Mouse (Mus musculus) intestine, embryonic 16.5 days (tissue): Measurements from ENCODE around the gene Ptcra. TPM values are rescaled to one million over a fixed set of nuclear protein-coding genes. Genes with fewer than 3 reads are reported as not detected.
A peak's percentile ranks its signal among the peaks of the same experiment; 100 is the strongest.

ENCODE experiments used
- ATAC-seq: fragments of 200-750 bp; cut with Nextera tagmentation; 2 replicates; pipeline ENCODE4 v1.8.0; 2017; ENCODE audit warnings: moderate TSS enrichment, moderate library complexity
- H3K27ac ChIP-seq: fragments of 300-500 bp; sonication (generic); 2 replicates; pipeline ENCODE4 v1.5.1; 2014; ENCODE audit warnings: mild to moderate bottlenecking, low read length
- H3K27me3 ChIP-seq: fragments of 300-500 bp; sonication (generic); replicated peaks from 2 replicates; pipeline ENCODE4 v1.6.1; 2014; ENCODE audit warnings: low read length, control low read depth, mixed read lengths; ENCODE audit not compliant: control insufficient read depth, insufficient read depth
- H3K36me3 ChIP-seq: fragments of 300-500 bp; sonication (generic); 2 replicates; pipeline ENCODE4 v1.6.1; 2014; ENCODE audit warnings: low read length, control low read depth; ENCODE audit not compliant: control insufficient read depth, insufficient read depth
- H3K4me1 ChIP-seq: fragments of 300-500 bp; sonication (generic); 2 replicates; pipeline ENCODE4 v1.6.1; 2014; ENCODE audit warnings: low read length, control low read depth, mixed read lengths; ENCODE audit not compliant: control insufficient read depth, insufficient read depth
- H3K4me2 ChIP-seq: fragments of 300-500 bp; sonication (generic); 2 replicates; pipeline ENCODE4 v1.6.1; 2014; ENCODE audit warnings: low read depth, low read length, control low read depth
- H3K4me3 ChIP-seq: fragments of 300-500 bp; sonication (generic); 2 replicates; pipeline ENCODE4 v1.5.1; 2014; ENCODE audit warnings: mild to moderate bottlenecking, low read length
- H3K9ac ChIP-seq: fragments of 300-500 bp; sonication (generic); 2 replicates; pipeline ENCODE4 v1.6.1; 2014; ENCODE audit warnings: low read depth, low read length
- H3K9me3 ChIP-seq: fragments of 300-500 bp; sonication (generic); 2 replicates; pipeline ENCODE4 v1.6.1; 2016; ENCODE audit warnings: low read length, control low read depth; ENCODE audit not compliant: control insufficient read depth
- WGBS: fragments of 180-500 bp; shearing (Covaris S2); extraction: QIAGEN DNeasy Blood & Tissue Kit; methylation state at CpG from one replicate; pipeline ENCODE4 v1.1.7; 2014; 5-methylcytosine and 5-hydroxymethylcytosine counted together
- polyA plus RNA-seq: library from polyadenylated mRNA; unstranded; fragments of >200 nt; fragmentation: Nextera tagmentation; extraction: Ambion mirVana; gene quantifications from 2 replicates; pipeline ENCODE4 v1.2.1, GENCODE M21; 2015

Gene Ptcra
- polyA plus RNA-seq, 1 experiment from 2014 or later = 0.37 TPM

- H3K27me3 ChIP-seq = no peaks in the 10 kb centered on the region
- ATAC-seq = peak; percentile 99
- H3K9me3 ChIP-seq = no peaks in the 10 kb centered on the region
- H3K9ac ChIP-seq = peak within 1 kb of the TSS; percentile 69
- peak within 1 kb of the TSS; percentile 88 for H3K27ac ChIP-seq
- WGBS = under 1% methylated on average over 58 of the region's 58 CpGs
- H3K4me1 ChIP-seq = peaks cover 11% of the 10 kb centered on the region
- H3K4me3 ChIP-seq = peak within 1 kb of the TSS; percentile 75
- 0 out of 2 replicates have a peak, but pooled peaks cover 2% of the 10 kb centered on the region for H3K36me3 ChIP-seq
- peak within 1 kb of the TSS; percentile 68 for H3K4me2 ChIP-seq
Observed at GRCm38 (mm10) chr17:46751794-46752556, 11.5 kb downstream of the Ptcra start, which contains the start of gene Cnpy3. Cnpy3 (minus strand) TSS chr17:46752214.

GRCm38 (mm10) chr17:46751056-46751793 lies 12.3 kb downstream of the Ptcra start:
- peak overlapping the region; percentile 88 for H3K27ac ChIP-seq
- peak overlapping the region; percentile 75 for H3K4me3 ChIP-seq
- 0 out of 2 replicates have a peak, but pooled peaks cover 4% of the 10 kb centered on the region for H3K36me3 ChIP-seq
- peak; percentile 46 for ATAC-seq
- peak overlapping the region; percentile 68 for H3K4me2 ChIP-seq
- no peaks in the 10 kb centered on the region for H3K27me3 ChIP-seq
- WGBS = 17% methylated on average over 16 of the region's 16 CpGs
- peak overlapping the region; percentile 69 for H3K9ac ChIP-seq
- peaks cover 11% of the 10 kb centered on the region for H3K4me1 ChIP-seq
- H3K9me3 ChIP-seq = no peaks in the 10 kb centered on the region

GRCm38 (mm10) chr17:46750580-46750979 lies 12.9 kb downstream of the Ptcra start:
- H3K36me3 ChIP-seq = peaks cover 4% of the 10 kb centered on the region; the same call in 1 of the 2 replicates
- peak overlapping the region; percentile 75; the same call in 1 of the 2 replicates for H3K4me3 ChIP-seq
- H3K27ac ChIP-seq = no peak overlapping the region
- no peak for ATAC-seq
- H3K27me3 ChIP-seq = no peaks in the 10 kb centered on the region
- H3K4me1 ChIP-seq = peaks cover 11% of the 10 kb centered on the region
- H3K9ac ChIP-seq = no peak overlapping the region
- no peaks in the 10 kb centered on the region for H3K9me3 ChIP-seq
- peak overlapping the region; percentile 68 for H3K4me2 ChIP-seq
- WGBS = 87% methylated on average over 4 of the region's 4 CpGs

- Histone ChIP-seq H3K4me2 (no peak overlapping the region), H3K9me3 (no peaks in the 10 kb centered on the region), H3K4me1 (peaks cover 11% of the 10 kb centered on the region), H3K4me3 (no peak overlapping the region), H3K36me3 (peaks cover 4% of the 10 kb centered on the region; the same call in 1 of the 2 replicates), H3K9ac (no peak overlapping the region), H3K27ac (no peak overlapping the region), H3K27me3 (no peaks in the 10 kb centered on the region)
- ATAC-seq = no peak
- 87% methylated on average over 5 of the region's 5 CpGs for WGBS
Observed at GRCm38 (mm10) chr17:46749282-46749681, 14.2 kb downstream of the Ptcra start.

DNA sequence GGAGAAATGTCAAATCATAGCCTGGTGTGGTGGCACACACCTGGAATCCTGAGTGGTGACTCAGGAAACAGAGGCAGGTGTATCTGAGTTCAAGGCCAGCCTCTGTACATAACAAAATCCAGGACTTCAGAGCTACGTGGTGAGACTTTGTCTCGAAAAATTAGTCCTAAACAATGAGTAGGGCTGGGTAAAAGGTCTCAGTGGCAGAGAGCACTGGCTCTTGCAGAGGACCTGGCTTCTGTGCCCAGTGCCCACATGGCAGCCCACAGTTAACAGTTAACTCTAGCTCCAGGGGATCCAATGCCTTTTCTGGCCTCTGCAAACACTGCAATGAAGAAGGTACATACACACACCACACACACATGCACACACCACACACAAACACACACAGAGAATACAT lies 15.7 kb downstream of the Ptcra start:
- H3K4me2 ChIP-seq = no peak overlapping the region
- H3K4me1 ChIP-seq = peaks cover 11% of the 10 kb centered on the region
- no peak overlapping the region for H3K4me3 ChIP-seq
- H3K36me3 ChIP-seq = peaks cover 4% of the 10 kb centered on the region; the same call in 1 of the 2 replicates
- WGBS = 80% methylated on average over 2 of the region's 2 CpGs
- no peak overlapping the region for H3K9ac ChIP-seq
- no peaks in the 10 kb centered on the region for H3K27me3 ChIP-seq
- H3K27ac ChIP-seq = no peak overlapping the region
- H3K9me3 ChIP-seq = no peaks in the 10 kb centered on the region
- no peak for ATAC-seq

DNA sequence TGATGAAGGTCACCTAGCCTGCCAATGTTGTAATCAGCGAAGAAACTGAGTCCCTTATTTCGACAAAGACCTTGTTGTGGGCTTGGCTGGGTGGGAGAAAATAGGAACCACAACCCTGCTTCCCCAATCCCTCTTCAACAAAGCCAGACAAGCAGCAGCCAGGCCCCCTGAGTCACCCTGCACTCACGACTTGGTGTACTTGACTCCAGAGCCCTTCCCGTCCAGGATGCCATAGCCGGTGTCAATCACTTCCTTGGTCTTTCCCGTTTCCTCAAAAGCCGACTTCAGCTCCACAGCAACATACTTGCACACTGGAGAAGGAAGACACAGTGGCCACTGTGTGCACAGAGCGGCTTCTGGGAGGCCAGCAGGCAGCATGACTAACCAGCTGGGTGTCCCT lies 16.3 kb downstream of the Ptcra start:
- peaks cover 6% of the 10 kb centered on the region for H3K4me1 ChIP-seq
- no peak overlapping the region for H3K4me3 ChIP-seq
- no peak overlapping the region for H3K9ac ChIP-seq
- no peak overlapping the region for H3K4me2 ChIP-seq
- no peak overlapping the region for H3K27ac ChIP-seq
- WGBS = 87% methylated on average over 8 of the region's 8 CpGs
- peaks cover 4% of the 10 kb centered on the region; the same call in 1 of the 2 replicates for H3K36me3 ChIP-seq
- H3K27me3 ChIP-seq = no peaks in the 10 kb centered on the region
- ATAC-seq = no peak
- no peaks in the 10 kb centered on the region for H3K9me3 ChIP-seq

- Histone ChIP-seq H3K9me3 (no peaks in the 10 kb centered on the region), H3K27me3 (no peaks in the 10 kb centered on the region), H3K4me3 (no peak overlapping the region), H3K4me2 (no peak overlapping the region), H3K9ac (no peak overlapping the region), H3K36me3 (peaks cover 7% of the 10 kb centered on the region; the same call in 1 of the 2 replicates), H3K4me1 (no peaks in the 10 kb centered on the region), H3K27ac (no peak overlapping the region)
- ATAC-seq = no peak
- 89% methylated on average over 2 of the region's 2 CpGs for WGBS
Observed at GRCm38 (mm10) chr17:46745506-46745905, 18.0 kb downstream of the Ptcra start.

DNA sequence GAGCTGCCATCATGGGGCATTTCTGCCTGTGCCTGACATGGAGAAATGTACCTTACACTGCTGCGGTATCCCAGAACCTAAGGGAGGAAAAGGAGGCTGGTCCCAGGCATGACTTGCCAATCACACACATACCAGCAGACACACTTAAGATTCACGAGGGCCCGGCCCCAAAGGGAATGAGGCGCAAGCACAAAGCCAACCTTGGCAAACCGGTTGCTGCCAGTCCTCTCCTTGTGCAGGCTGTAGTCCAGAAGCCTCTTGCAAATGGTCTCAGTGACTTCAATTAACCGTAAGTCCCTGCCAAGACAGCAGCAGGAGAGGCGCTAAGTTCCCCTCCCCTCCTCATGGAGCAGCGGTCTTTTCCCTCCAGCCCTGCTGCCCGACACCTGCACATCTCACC lies 20.5 kb downstream of the Ptcra start:
- no peaks in the 10 kb centered on the region for H3K9me3 ChIP-seq
- 80% methylated on average over 9 of the region's 9 CpGs for WGBS
- H3K9ac ChIP-seq = no peak overlapping the region
- no peak for ATAC-seq
- H3K4me2 ChIP-seq = no peak overlapping the region
- peaks cover 10% of the 10 kb centered on the region; the same call in 1 of the 2 replicates for H3K36me3 ChIP-seq
- H3K4me3 ChIP-seq = no peak overlapping the region
- H3K4me1 ChIP-seq = no peaks in the 10 kb centered on the region
- H3K27me3 ChIP-seq = no peaks in the 10 kb centered on the region
- H3K27ac ChIP-seq = no peak overlapping the region

GRCm38 (mm10) chr17:46741305-46741704 lies 22.2 kb downstream of the Ptcra start:
- ATAC-seq = no peak
- Histone ChIP-seq H3K27me3 (no peaks in the 10 kb centered on the region), H3K36me3 (peaks cover 7% of the 10 kb centered on the region; the same call in 1 of the 2 replicates), H3K4me1 (no peaks in the 10 kb centered on the region), H3K4me2 (no peak overlapping the region), H3K9ac (no peak overlapping the region), H3K9me3 (no peaks in the 10 kb centered on the region), H3K27ac (no peak overlapping the region), H3K4me3 (no peak overlapping the region)
- WGBS = 89% methylated on average over 6 of the region's 6 CpGs
